Mouse (Mus musculus) megakaryocyte, embryonic 14.5 days (primary cell): ENCODE results near the gene Hist1h4c. TPM values are rescaled to one million over a fixed set of nuclear protein-coding genes. Genes with fewer than 3 reads are reported as not detected.
"Not testable (repeated sequence)": the region's sequence is repeated elsewhere in the genome, so short reads cannot be mapped to it uniquely, and the experiment has no call there.

ENCODE experiments used
- H3K27me3 ChIP-seq: replicated peaks from 2 replicates; pipeline ENCODE3; 2012; ENCODE audit warnings: inconsistent platforms
- H3K36me3 ChIP-seq: replicated peaks from 2 replicates; pipeline ENCODE3; 2012; ENCODE audit warnings: low read length, inconsistent platforms, mixed read lengths
- H3K4me1 ChIP-seq: 2 replicates; pipeline ENCODE4 v1.6.1; 2012; ENCODE audit warnings: inconsistent platforms
- H3K4me3 ChIP-seq: replicated peaks from 2 replicates; pipeline ENCODE3; 2012; ENCODE audit warnings: moderate library complexity, mild to moderate bottlenecking, inconsistent platforms
- H3K9me3 ChIP-seq: 2 replicates; pipeline ENCODE4 v1.6.1; 2012; ENCODE audit warnings: inconsistent platforms
- FLI1 ChIP-seq: IDR thresholded peaks from 2 replicates; pipeline ENCODE4 v1.6.1; 2012; ENCODE audit warnings: low read length, inconsistent platforms, mixed read lengths
- GATA1 ChIP-seq: IDR thresholded peaks from 3 replicates; pipeline ENCODE4 v1.6.1; 2012; ENCODE audit warnings: mixed read lengths, low read length, inconsistent platforms, borderline replicate concordance
- polyA plus RNA-seq: library from polyadenylated mRNA; stranded (reverse); fragments of >175 nt; gene quantifications from 2 replicates; pipeline ENCODE4 v1.2.3, GENCODE M21; 2012; ENCODE audit warnings: low replicate concordance; ENCODE audit not compliant: insufficient read depth

Gene Hist1h4c
- polyA plus RNA-seq, 1 experiment, result 19.8 TPM

GRCm38 (mm10) chr13:23729706-23730105 lies 31.5 kb upstream of the Hist1h4c start:
- TF ChIP-seq GATA1 (no peak), FLI1 (no peak)
- peaks cover 23% of the 10 kb centered on the region for H3K4me1 ChIP-seq
- H3K36me3 ChIP-seq, result no peaks in the 10 kb centered on the region
- H3K27me3 ChIP-seq, result no peaks in the 10 kb centered on the region
- no peak overlapping the region for H3K4me3 ChIP-seq
- no peaks in the 10 kb centered on the region for H3K9me3 ChIP-seq

DNA sequence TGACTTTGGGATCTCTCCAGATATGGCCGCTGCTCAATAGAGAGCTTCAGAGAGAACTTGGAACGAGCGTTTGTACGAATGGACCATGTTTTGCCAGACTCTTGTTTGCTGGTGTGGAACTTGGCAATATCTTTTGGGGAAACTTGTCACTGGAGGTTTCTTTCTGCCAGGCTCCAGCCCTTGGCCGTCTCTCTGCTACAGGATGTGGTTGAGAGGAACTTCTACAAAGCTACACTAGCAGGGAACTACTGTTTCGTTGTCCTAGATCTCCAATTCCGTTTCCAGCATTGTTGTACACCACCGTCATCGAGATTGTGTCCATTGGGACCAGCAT lies 30.9 kb upstream of the Hist1h4c start:
- no peaks in the 10 kb centered on the region for H3K9me3 ChIP-seq
- H3K36me3 ChIP-seq, result no peaks in the 10 kb centered on the region
- H3K4me1 ChIP-seq, result peaks cover 26% of the 10 kb centered on the region
- no peaks in the 10 kb centered on the region for H3K27me3 ChIP-seq
- TF ChIP-seq FLI1, result no peak
- TF ChIP-seq GATA1, result no peak
- peak overlapping the region; percentile 26 for H3K4me3 ChIP-seq

DNA sequence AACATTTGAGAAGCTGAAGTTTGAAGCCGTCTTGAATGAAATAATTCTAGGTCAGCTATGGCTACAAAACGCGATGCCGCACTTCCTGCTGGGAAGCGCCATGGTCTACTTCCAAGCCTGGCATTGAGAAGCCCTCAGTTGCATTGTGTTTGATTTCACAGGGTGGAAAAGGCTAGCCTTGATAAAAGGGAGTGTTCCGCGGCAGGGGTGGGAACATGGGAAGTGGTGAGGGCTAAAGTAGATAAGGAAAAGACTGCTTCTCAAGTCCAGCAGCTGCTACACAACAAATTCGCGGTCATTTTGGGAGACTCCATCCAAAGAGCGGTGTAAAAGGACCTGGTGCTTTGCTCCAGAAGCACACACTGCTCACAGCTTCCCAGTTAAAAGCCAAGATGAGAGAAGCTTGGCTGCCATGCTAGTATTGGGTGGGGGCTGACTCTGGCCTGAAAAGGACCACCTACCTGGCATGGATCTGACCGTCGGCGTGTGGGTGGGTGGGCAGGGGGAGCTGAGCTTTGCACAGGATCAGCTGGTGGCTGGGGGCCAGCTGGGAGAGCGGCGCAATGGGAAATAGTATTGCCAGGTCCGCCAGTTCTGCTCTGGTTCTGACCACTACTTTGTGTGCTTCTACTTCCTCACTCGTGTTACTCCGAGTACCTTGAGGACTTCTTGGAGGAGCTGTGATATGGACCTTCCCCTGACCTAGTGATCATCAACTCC lies 30.4 kb upstream of the Hist1h4c start:
- H3K36me3 ChIP-seq, result no peaks in the 10 kb centered on the region
- H3K4me3 ChIP-seq, result no peak overlapping the region
- H3K4me1 ChIP-seq, result peaks cover 30% of the 10 kb centered on the region
- H3K9me3 ChIP-seq, result no peaks in the 10 kb centered on the region
- no peak for TF ChIP-seq GATA1
- no peak for TF ChIP-seq FLI1
- H3K27me3 ChIP-seq, result no peaks in the 10 kb centered on the region

GRCm38 (mm10) chr13:23725213-23725612 lies 27.0 kb upstream of the Hist1h4c start:
- Histone ChIP-seq H3K4me1 (peaks cover 26% of the 10 kb centered on the region), H3K9me3 (no peaks in the 10 kb centered on the region), H3K4me3 (no peak overlapping the region), H3K27me3 (peaks cover 2% of the 10 kb centered on the region), H3K36me3 (no peaks in the 10 kb centered on the region)
- TF ChIP-seq GATA1, result no peak
- TF ChIP-seq FLI1, result no peak

GRCm38 (mm10) chr13:23724239-23724638 lies 26.0 kb upstream of the Hist1h4c start:
- Histone ChIP-seq H3K36me3 (no peaks in the 10 kb centered on the region), H3K4me1 (peaks cover 19% of the 10 kb centered on the region), H3K27me3 (peaks cover 2% of the 10 kb centered on the region), H3K4me3 (no peak overlapping the region), H3K9me3 (no peaks in the 10 kb centered on the region)
- TF ChIP-seq GATA1, result no peak
- TF ChIP-seq FLI1, result no peak

GRCm38 (mm10) chr13:23717593-23718245 lies 19.5 kb upstream of the Hist1h4c start:
- peaks cover 19% of the 10 kb centered on the region for H3K4me1 ChIP-seq
- H3K9me3 ChIP-seq, H3K4me3 ChIP-seq, H3K27me3 ChIP-seq, H3K36me3 ChIP-seq: not testable (repeated sequence)

- TF ChIP-seq GATA1, result no peak
- no peak for TF ChIP-seq FLI1
- H3K4me3 ChIP-seq, result no peak overlapping the region
Observed at GRCm38 (mm10) chr13:23717176-23717575, 18.9 kb upstream of the Hist1h4c start.

DNA sequence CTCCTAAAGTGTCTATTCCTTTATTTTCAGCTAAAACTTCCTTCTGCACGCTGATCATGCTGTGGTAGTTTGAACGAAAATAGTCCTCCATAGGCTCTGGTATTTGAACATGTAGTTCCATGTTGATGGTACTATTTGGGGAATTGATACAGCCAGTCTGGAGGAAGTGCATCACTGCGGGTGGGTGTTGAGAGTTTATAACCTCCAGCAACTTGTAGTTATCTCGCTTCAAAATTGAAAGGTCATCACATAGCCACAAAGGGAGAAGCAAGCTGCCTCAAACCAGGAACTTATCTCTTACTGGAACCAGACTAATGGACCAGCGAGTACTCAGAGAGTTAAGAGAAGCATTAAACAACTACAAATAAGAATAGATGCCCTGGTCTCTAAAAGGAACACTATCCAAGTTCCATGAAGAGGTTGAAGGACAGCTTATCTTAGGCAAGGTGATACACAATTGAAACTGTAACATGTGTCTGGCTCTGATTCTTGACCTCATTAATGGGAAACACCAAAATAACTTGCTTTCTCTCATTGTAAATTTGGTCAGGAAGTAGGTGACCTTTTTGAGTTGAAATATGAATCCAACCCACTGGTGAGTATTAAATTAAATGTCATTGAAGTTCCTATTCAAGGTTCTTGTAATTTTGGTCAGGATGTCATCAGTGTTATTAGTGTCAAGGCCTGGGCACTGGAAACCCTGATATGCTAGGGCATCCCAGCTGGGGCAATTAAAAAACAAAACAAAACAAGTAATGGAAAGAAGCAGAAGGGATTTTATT lies 18.2 kb upstream of the Hist1h4c start:
- no peak for TF ChIP-seq GATA1
- TF ChIP-seq FLI1, result no peak
- peaks cover 14% of the 10 kb centered on the region for H3K27me3 ChIP-seq
- H3K4me3 ChIP-seq, result no peak overlapping the region
- peaks cover 26% of the 10 kb centered on the region for H3K4me1 ChIP-seq
- H3K9me3 ChIP-seq, result no peaks in the 10 kb centered on the region
- H3K36me3 ChIP-seq, result no peaks in the 10 kb centered on the region

More at GRCm38 (mm10) chr13:23717176-23717575, 18.9 kb upstream of the Hist1h4c start:
- Histone ChIP-seq H3K9me3 (no peaks in the 10 kb centered on the region), H3K4me1 (peaks cover 22% of the 10 kb centered on the region), H3K36me3 (no peaks in the 10 kb centered on the region), H3K27me3 (peaks cover 8% of the 10 kb centered on the region)

DNA sequence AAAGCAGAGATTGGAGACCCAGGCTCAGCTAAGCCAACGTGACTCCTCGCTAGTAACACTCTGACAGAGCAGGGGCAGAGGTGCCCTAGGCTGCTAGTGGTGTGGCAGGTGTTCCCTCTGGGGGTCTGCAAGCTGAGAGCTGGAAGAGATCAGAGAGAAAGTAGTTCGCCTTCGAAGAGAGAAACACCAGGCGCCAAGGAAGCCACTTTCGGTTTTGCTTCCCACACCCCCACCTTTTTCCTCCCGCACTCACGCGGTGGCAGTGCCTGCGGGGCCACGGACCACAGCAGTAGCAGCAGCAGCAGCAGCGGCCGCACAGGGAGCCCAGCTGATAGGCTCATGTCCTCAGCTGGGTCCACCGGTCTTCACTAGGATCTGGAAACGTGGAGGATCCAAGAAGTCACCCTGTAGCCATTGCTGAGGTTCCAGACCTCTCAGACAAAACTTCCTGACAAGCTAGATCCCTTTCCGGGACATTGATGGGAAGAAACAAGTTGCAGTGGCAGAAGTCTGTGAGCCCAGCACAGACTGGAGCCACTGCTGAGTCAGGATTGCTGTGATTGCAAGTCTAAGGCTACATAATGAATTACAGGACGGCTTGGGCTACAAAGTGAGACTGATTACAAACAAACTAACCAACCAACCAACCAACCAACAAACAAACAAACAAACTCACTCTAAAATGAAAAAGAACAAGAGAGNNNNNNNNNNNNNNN lies 12.3 kb upstream of the Hist1h4c start, which contains the start of gene Hfe:
Hfe (minus strand) TSS at position 481 of the 716 bp plus-strand sequence.
- H3K4me3 ChIP-seq, result peak within 1 kb of the TSS; percentile 93
- H3K36me3 ChIP-seq, result no peaks in the 10 kb centered on the region
- TF ChIP-seq GATA1, result no peak
- no peak for TF ChIP-seq FLI1
- H3K4me1 ChIP-seq, result peaks cover 37% of the 10 kb centered on the region
- no peaks in the 10 kb centered on the region for H3K9me3 ChIP-seq
- H3K27me3 ChIP-seq, result peaks cover 48% of the 10 kb centered on the region
